Mouse (Mus musculus) MEL (cell line): Measurements from ENCODE around the gene Fam172a.

Experiments used
- CHD2 ChIP-seq: IDR thresholded peaks from 2 replicates; pipeline ENCODE4 v1.6.1; 2011; ENCODE audit warnings: low read length, improper control_type of control experiment
- CTCF ChIP-seq, 3 experiments: IDR thresholded peaks in 2 of 3; conservative IDR thresholded peaks in 1 of 3; 2 replicates each; pipeline ENCODE4 v1.5.1; 2011 to 2012; ENCODE audit warnings: low read length in 3 of 3, low read depth in 2 of 3, mild to moderate bottlenecking in 2 of 3, improper control_type of control experiment in 1 of 3, inconsistent platforms in 1 of 3, mixed read lengths in 1 of 3, moderate library complexity in 1 of 3; ENCODE audit not compliant: control insufficient read depth in 1 of 3, insufficient read depth in 1 of 3, poor library complexity in 1 of 3, severe bottlenecking in 1 of 3
- EP300 ChIP-seq, 2 experiments: IDR thresholded peaks; 2 replicates each; pipeline ENCODE4 v1.6.1; 2011; ENCODE audit warnings: improper control_type of control experiment in 2 of 2, low read length in 2 of 2, low read depth in 1 of 2, mild to moderate bottlenecking in 1 of 2
- GABPA ChIP-seq: IDR thresholded peaks from 2 replicates; pipeline ENCODE4 v1.6.1; 2012; ENCODE audit warnings: low read depth, mild to moderate bottlenecking, inconsistent platforms, low read length, improper control_type of control experiment, moderate library complexity
- GATA1 ChIP-seq: IDR thresholded peaks from 2 replicates; pipeline ENCODE4 v1.6.1; 2011; ENCODE audit warnings: low read depth, low read length, improper control_type of control experiment
- JUND ChIP-seq: IDR thresholded peaks from 2 replicates; pipeline ENCODE4 v1.6.1; 2011; ENCODE audit warnings: low read depth, mild to moderate bottlenecking, improper control_type of control experiment, low read length
- MAX ChIP-seq: IDR thresholded peaks from 2 replicates; pipeline ENCODE4 v1.6.1; 2011; ENCODE audit warnings: low read length, improper control_type of control experiment
- MAZ ChIP-seq: IDR thresholded peaks from 2 replicates; pipeline ENCODE4 v1.6.1; 2012; ENCODE audit warnings: low read depth, mild to moderate bottlenecking, inconsistent platforms, low read length, improper control_type of control experiment
- MYC ChIP-seq: IDR thresholded peaks from 2 replicates; pipeline ENCODE4 v1.6.1; 2011; ENCODE audit warnings: low read depth, mild to moderate bottlenecking, low read length, improper control_type of control experiment, moderate library complexity
- POLR2A ChIP-seq, 2 experiments: IDR thresholded peaks; 2 replicates each; pipeline ENCODE4 v1.6.1; 2011 to 2012; ENCODE audit warnings: low read length in 2 of 2, mild to moderate bottlenecking in 2 of 2, control low read depth in 1 of 2, improper control_type of control experiment in 1 of 2, low read depth in 1 of 2, moderate library complexity in 1 of 2; ENCODE audit not compliant: control insufficient read depth in 1 of 2, insufficient read depth in 1 of 2, poor library complexity in 1 of 2
- TAL1 ChIP-seq: IDR thresholded peaks from 2 replicates; pipeline ENCODE4 v1.6.1; 2012; ENCODE audit warnings: mild to moderate bottlenecking, inconsistent platforms, low read length, moderate library complexity, mixed read lengths
- ZC3H11A ChIP-seq: IDR thresholded peaks from 2 replicates; pipeline ENCODE4 v1.6.1; 2012; ENCODE audit warnings: low read depth, mild to moderate bottlenecking, inconsistent platforms, low read length, improper control_type of control experiment

DNA sequence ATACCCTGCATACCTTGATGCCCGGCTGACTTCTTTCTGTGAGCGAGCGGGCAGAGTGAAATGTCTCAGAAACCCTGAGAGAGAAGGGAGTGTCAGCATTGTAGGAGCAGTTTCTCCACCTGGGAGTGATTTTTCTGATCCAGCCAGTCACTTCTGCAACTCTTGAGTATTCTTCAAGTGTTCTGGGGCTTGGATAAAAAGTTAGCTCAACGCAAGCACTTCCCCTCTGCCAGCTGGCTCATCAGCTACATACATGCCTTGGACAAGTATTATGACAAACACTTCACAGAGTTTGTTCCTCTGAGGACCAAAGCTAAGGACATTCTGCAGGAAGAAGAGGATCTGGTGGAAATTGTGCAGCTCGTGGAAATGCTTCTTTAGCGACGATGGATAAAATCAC lies 420.2 kb downstream of the Fam172a start:
- TF ChIP-seq ZC3H11A (no peak), CTCF (IDR thresholded peaks at IDR 0.05 in 2 of 3, conservative IDR thresholded peaks at IDR 0.05 in 1 of 3; ENCODE audit: control insufficient read depth in 1 of 3, insufficient read depth in 1 of 3, low read depth in 2 of 3, low read length in 3 of 3, poor library complexity in 1 of 3, severe bottlenecking in 1 of 3) (no peak), POLR2A (IDR thresholded peaks at IDR 0.05; ENCODE audit: control insufficient read depth in 1 of 2, insufficient read depth in 1 of 2, low read depth in 1 of 2, low read length in 2 of 2, poor library complexity in 1 of 2) (no peak), TAL1 (no peak), GATA1 (no peak), CHD2 (no peak), GABPA (no peak), MAZ (no peak), JUND (no peak), EP300 (IDR thresholded peaks at IDR 0.05; ENCODE audit: low read depth in 1 of 2, low read length in 2 of 2) (no peak), MYC (no peak), MAX (no peak)
